Mouse (Mus musculus) liver, embryonic 15.5 days (tissue): ENCODE data around the gene Opa3. TPM values are rescaled to one million over a fixed set of nuclear protein-coding genes. Genes with fewer than 3 reads are reported as not detected.
A peak's percentile ranks its signal among the peaks of the same experiment; 100 is the strongest.

ENCODE experiments used
- ATAC-seq: fragments of 200-750 bp; cut with Nextera tagmentation; 2 replicates; pipeline ENCODE4 v1.8.0; 2017; ENCODE audit warnings: moderate number of reproducible peaks, mild to moderate bottlenecking, moderate library complexity; ENCODE audit not compliant: insufficient read depth
- H3K27ac ChIP-seq: fragments of 300-500 bp; sonication (generic); replicated peaks from 2 replicates; pipeline ENCODE4 v1.5.1; 2015; ENCODE audit warnings: mild to moderate bottlenecking, inconsistent platforms
- H3K27me3 ChIP-seq: fragments of 300-500 bp; sonication (generic); 2 replicates; pipeline ENCODE4 v1.6.1; 2015; ENCODE audit warnings: mild to moderate bottlenecking, inconsistent platforms
- H3K36me3 ChIP-seq: fragments of 300-500 bp; sonication (generic); replicated peaks from 2 replicates; pipeline ENCODE4 v1.6.1; 2015; ENCODE audit warnings: moderate library complexity, mild to moderate bottlenecking, inconsistent platforms
- H3K4me1 ChIP-seq: fragments of 300-500 bp; sonication (generic); replicated peaks from 2 replicates; pipeline ENCODE4 v1.6.1; 2015; ENCODE audit warnings: inconsistent platforms
- H3K4me2 ChIP-seq: fragments of 300-500 bp; sonication (generic); 2 replicates; pipeline ENCODE4 v1.6.1; 2015; ENCODE audit warnings: moderate library complexity, mild to moderate bottlenecking, inconsistent platforms
- H3K4me3 ChIP-seq: fragments of 300-500 bp; sonication (generic); replicated peaks from 2 replicates; pipeline ENCODE4 v1.5.1; 2015; ENCODE audit warnings: mild to moderate bottlenecking, inconsistent platforms
- H3K9ac ChIP-seq: fragments of 300-500 bp; sonication (generic); 2 replicates; pipeline ENCODE4 v1.6.1; 2015; ENCODE audit warnings: moderate library complexity, mild to moderate bottlenecking, inconsistent platforms
- H3K9me3 ChIP-seq: fragments of 300-500 bp; sonication (generic); replicated peaks from 2 replicates; pipeline ENCODE4 v1.6.1; 2016; ENCODE audit warnings: inconsistent platforms
- WGBS: fragments of 180-500 bp; shearing (Covaris S2); methylation state at CpG from one replicate; pipeline ENCODE4 v1.1.7; 2015; ENCODE audit warnings: mixed read lengths; ENCODE audit not compliant: insufficient replicate concordance; 5-methylcytosine and 5-hydroxymethylcytosine counted together
- polyA plus RNA-seq: library from polyadenylated mRNA; unstranded; fragments of >200 nt; fragmentation: Nextera tagmentation; extraction: Ambion mirVana; gene quantifications from 2 replicates; pipeline ENCODE4 v1.2.1, GENCODE M21; 2015

Opa3 gene
- polyA plus RNA-seq, 1 experiment from 2014 or later, result 15.3 TPM

- Histone ChIP-seq H3K27ac (no peak overlapping the region), H3K9me3 (0 out of 2 replicates have a peak, but pooled peaks cover 2% of the 10 kb centered on the region), H3K36me3 (no peaks in the 10 kb centered on the region), H3K9ac (no peak overlapping the region), H3K4me3 (no peak overlapping the region), H3K4me1 (peaks cover 10% of the 10 kb centered on the region), H3K4me2 (0 out of 2 replicates have a peak overlapping the region, but pooled peaks have one; percentile 6), H3K27me3 (peaks cover 79% of the 10 kb centered on the region)
- 32% methylated on average over 9 of the region's 9 CpGs for WGBS
- no peak for ATAC-seq
Observed at GRCm38 (mm10) chr7:19214940-19215339, 13.2 kb upstream of the Opa3 start.

- no peaks in the 10 kb centered on the region for H3K36me3 ChIP-seq
- no peak overlapping the region for H3K9ac ChIP-seq
- H3K27me3 ChIP-seq, result peaks cover 66% of the 10 kb centered on the region
- no peak overlapping the region for H3K4me2 ChIP-seq
- H3K9me3 ChIP-seq, result no peaks in the 10 kb centered on the region
- H3K4me1 ChIP-seq, result peaks cover under 1% of the 10 kb centered on the region; the same call in 1 of the 2 replicates
- no peak for ATAC-seq
- H3K27ac ChIP-seq, result no peak overlapping the region
- no peak overlapping the region for H3K4me3 ChIP-seq
- WGBS, result 18% methylated on average over 5 of the region's 5 CpGs
Observed at GRCm38 (mm10) chr7:19217492-19217891, 10.6 kb upstream of the Opa3 start.

- ATAC-seq, result peak; percentile 35; the same call in 1 of the 2 replicates
- H3K4me1 ChIP-seq, result 0 out of 2 replicates have a peak, but pooled peaks cover 4% of the 10 kb centered on the region
- no peaks in the 10 kb centered on the region for H3K9me3 ChIP-seq
- no peak overlapping the region for H3K4me3 ChIP-seq
- H3K27ac ChIP-seq, result no peak overlapping the region
- no peak overlapping the region for H3K9ac ChIP-seq
- peaks cover 62% of the 10 kb centered on the region for H3K27me3 ChIP-seq
- H3K36me3 ChIP-seq, result no peaks in the 10 kb centered on the region
- WGBS, result 0% methylated on average over 2 of the region's 3 CpGs
- no peak overlapping the region for H3K4me2 ChIP-seq
Observed at GRCm38 (mm10) chr7:19217944-19218343, 10.2 kb upstream of the Opa3 start.

- Histone ChIP-seq H3K27ac (no peak overlapping the region), H3K9me3 (no peaks in the 10 kb centered on the region), H3K4me2 (no peak overlapping the region), H3K4me1 (peaks cover 25% of the 10 kb centered on the region), H3K9ac (no peak overlapping the region), H3K36me3 (no peaks in the 10 kb centered on the region), H3K27me3 (peaks cover 40% of the 10 kb centered on the region), H3K4me3 (no peak overlapping the region)
- no peak for ATAC-seq
- 61% methylated on average over 3 of the region's 3 CpGs for WGBS
Observed at GRCm38 (mm10) chr7:19220061-19220460, 8.1 kb upstream of the Opa3 start.

GRCm38 (mm10) chr7:19222189-19222588, 5.9 kb upstream of the Opa3 start:
- Histone ChIP-seq H3K27me3 (peaks cover 20% of the 10 kb centered on the region), H3K9ac (no peak overlapping the region), H3K27ac (no peak overlapping the region), H3K4me2 (no peak overlapping the region), H3K4me1 (peaks cover 45% of the 10 kb centered on the region), H3K36me3 (peaks cover 7% of the 10 kb centered on the region), H3K9me3 (no peaks in the 10 kb centered on the region), H3K4me3 (no peak overlapping the region)
- WGBS, result 85% methylated on average over 16 of the region's 16 CpGs
- no peak for ATAC-seq

GRCm38 (mm10) chr7:19222875-19223274, 5.3 kb upstream of the Opa3 start:
- Histone ChIP-seq H3K36me3 (peaks cover 7% of the 10 kb centered on the region), H3K9ac (no peak overlapping the region), H3K9me3 (no peaks in the 10 kb centered on the region), H3K27ac (no peak overlapping the region), H3K4me3 (no peak overlapping the region), H3K27me3 (peaks cover 15% of the 10 kb centered on the region; the same call in 1 of the 2 replicates), H3K4me2 (no peak overlapping the region), H3K4me1 (peaks cover 47% of the 10 kb centered on the region)
- WGBS, result 80% methylated on average over 14 of the region's 14 CpGs
- ATAC-seq, result no peak

GRCm38 (mm10) chr7:19224933-19225332, 3.2 kb upstream of the Opa3 start:
- peak overlapping the region; percentile 64 for H3K4me2 ChIP-seq
- peak overlapping the region; percentile 47; the same call in 1 of the 2 replicates for H3K9ac ChIP-seq
- ATAC-seq, result peak; percentile 6; the same call in 1 of the 2 replicates
- WGBS, result 37% methylated on average over 4 of the region's 4 CpGs
- H3K9me3 ChIP-seq, result no peaks in the 10 kb centered on the region
- peaks cover 7% of the 10 kb centered on the region for H3K36me3 ChIP-seq
- 0 out of 2 replicates have a peak, but pooled peaks cover 5% of the 10 kb centered on the region for H3K27me3 ChIP-seq
- H3K4me3 ChIP-seq, result peak overlapping the region; percentile 25
- H3K27ac ChIP-seq, result peak overlapping the region; percentile 84
- peaks cover 56% of the 10 kb centered on the region for H3K4me1 ChIP-seq

- H3K36me3 ChIP-seq, result peaks cover 15% of the 10 kb centered on the region
- WGBS, result 14% methylated on average over 20 of the region's 20 CpGs
- H3K27me3 ChIP-seq, result no peaks in the 10 kb centered on the region
- H3K4me1 ChIP-seq, result peaks cover 71% of the 10 kb centered on the region
- H3K9ac ChIP-seq, result peak overlapping the region; percentile 72
- no peaks in the 10 kb centered on the region for H3K9me3 ChIP-seq
- peak overlapping the region; percentile 89 for H3K4me2 ChIP-seq
- ATAC-seq, result no peak
- H3K4me3 ChIP-seq, result peak overlapping the region; percentile 72
- peak overlapping the region; percentile 100 for H3K27ac ChIP-seq
Observed at GRCm38 (mm10) chr7:19226817-19227797, 1.0 kb upstream of the Opa3 start.

GRCm38 (mm10) chr7:19228793-19229148, 637 bp downstream of the Opa3 start:
- Histone ChIP-seq H3K4me1 (peaks cover 68% of the 10 kb centered on the region), H3K27me3 (no peaks in the 10 kb centered on the region), H3K4me2 (peak overlapping the region; percentile 83), H3K27ac (peak overlapping the region; percentile 100), H3K4me3 (peak overlapping the region; percentile 72), H3K36me3 (peaks cover 15% of the 10 kb centered on the region), H3K9ac (peak overlapping the region; percentile 85), H3K9me3 (no peaks in the 10 kb centered on the region)
- WGBS, result under 1% methylated on average over 14 of the region's 14 CpGs
- no peak for ATAC-seq

- ATAC-seq, result no peak
- peak overlapping the region; percentile 83 for H3K4me2 ChIP-seq
- peaks cover 65% of the 10 kb centered on the region for H3K4me1 ChIP-seq
- peaks cover 19% of the 10 kb centered on the region for H3K36me3 ChIP-seq
- no peaks in the 10 kb centered on the region for H3K27me3 ChIP-seq
- H3K9ac ChIP-seq, result peak overlapping the region; percentile 85
- peak overlapping the region; percentile 72 for H3K4me3 ChIP-seq
- 30% methylated on average over 5 of the region's 5 CpGs for WGBS
- H3K9me3 ChIP-seq, result no peaks in the 10 kb centered on the region
- peak overlapping the region; percentile 100 for H3K27ac ChIP-seq
Observed at GRCm38 (mm10) chr7:19229404-19229803, 1.3 kb downstream of the Opa3 start.

GRCm38 (mm10) chr7:19230041-19230580, 2.0 kb downstream of the Opa3 start:
- Histone ChIP-seq H3K9ac (peak overlapping the region; percentile 85), H3K4me2 (peak overlapping the region; percentile 83), H3K4me1 (peaks cover 65% of the 10 kb centered on the region), H3K27me3 (no peaks in the 10 kb centered on the region), H3K36me3 (peaks cover 22% of the 10 kb centered on the region), H3K4me3 (peak overlapping the region; percentile 72; the same call in 1 of the 2 replicates), H3K9me3 (no peaks in the 10 kb centered on the region), H3K27ac (peak overlapping the region; percentile 100)
- ATAC-seq, result no peak
- 88% methylated on average over 2 of the region's 2 CpGs for WGBS
